Mouse (Mus musculus): ENCODE measurements around the gene Nrap.

DNA sequence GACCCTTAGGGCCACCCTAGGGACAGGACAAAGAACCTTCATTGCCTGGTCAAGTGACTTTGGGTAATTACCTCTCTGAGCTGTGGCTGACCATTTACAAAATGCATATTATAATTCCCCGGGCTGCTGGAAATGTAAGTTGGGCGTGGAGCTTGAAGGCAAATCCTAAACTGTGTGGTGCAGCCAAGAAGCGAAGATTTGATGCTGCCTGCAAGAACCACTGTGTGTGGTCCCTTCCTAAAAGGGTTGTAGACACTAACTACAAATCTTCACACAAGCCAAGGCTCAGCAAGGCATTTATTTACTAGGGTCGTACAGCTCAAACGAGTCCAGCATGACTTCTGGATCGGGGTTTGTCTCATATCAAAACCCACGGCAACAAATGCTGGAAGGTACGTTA lies 25.3 kb downstream of the Nrap start:
- no peak for TF ChIP-seq CTCF (IDR thresholded peaks at IDR 0.05; ENCODE audit: extremely low read depth, insufficient read length, insufficient replicate concordance, low read depth, low read length)
- TF ChIP-seq POLR2A (IDR thresholded peaks at IDR 0.05; ENCODE audit: low read depth, low read length) = no peak
